Mouse (Mus musculus): ENCODE measurements around the gene Aplp2. TPM values are rescaled to one million over a fixed set of nuclear protein-coding genes. Genes with fewer than 3 reads are reported as not detected.

The Aplp2 gene
- 523 and 525 TPM in 2 replicates for polyA plus RNA-seq (2015; fragmentation: Nextera tagmentation; extraction: Ambion mirVana)

GRCm38 (mm10) chr9:31211690-31212499 is at the start of gene Aplp2:
Gene Aplp2 (minus strand): TSS chr9:31211815.
- peak; percentile 8; the same call in 1 of the 2 replicates for TF ChIP-seq EP300 (IDR thresholded peaks at IDR 0.05)
- peak; percentile 13 for TF ChIP-seq CTCF (IDR thresholded peaks at IDR 0.05)
- H3K4me3 ChIP-seq (ENCODE audit: low read depth, low read length) = peak within 1 kb of the TSS; percentile 94
- WGBS = under 1% methylated on average over 63 of the region's 63 CpGs
- no peaks in the 10 kb centered on the region for H3K4me1 ChIP-seq (ENCODE audit: insufficient read depth, low read depth, low read length)
- H3K4me2 ChIP-seq (replicated peaks; ENCODE audit: low read depth, low read length) = peak within 1 kb of the TSS; percentile 78
- H3K27me3 ChIP-seq (replicated peaks; ENCODE audit: insufficient read depth, low read length) = no peaks in the 10 kb centered on the region
- peak; percentile 99 for ATAC-seq
- peak; percentile 100 for DNase-seq (ENCODE audit: low spot score)
- H3K9me3 ChIP-seq (ENCODE audit: low read length) = no peaks in the 10 kb centered on the region
- peak within 1 kb of the TSS; percentile 87 for H3K27ac ChIP-seq (ENCODE audit: low read length)
- no peaks in the 10 kb centered on the region for H3K36me3 ChIP-seq (ENCODE audit: insufficient read depth, low read length)
- peak within 1 kb of the TSS; percentile 79 for H3K9ac ChIP-seq (replicated peaks; ENCODE audit: low read depth)

GRCm38 (mm10) chr9:31260219-31260618 is 48.6 kb upstream of the Aplp2 start:
- TF ChIP-seq EP300 (IDR thresholded peaks at IDR 0.05) (no peak), CTCF (IDR thresholded peaks at IDR 0.05) (no peak)
- H3K4me2 ChIP-seq (replicated peaks; ENCODE audit: low read depth, low read length) = no peak overlapping the region
- WGBS = 70% methylated on average over 4 of the region's 4 CpGs

GRCm38 (mm10) chr9:31258237-31258636 is 46.6 kb upstream of the Aplp2 start:
- H3K27ac ChIP-seq (ENCODE audit: low read length) = no peak overlapping the region
- no peak overlapping the region for H3K4me3 ChIP-seq (ENCODE audit: low read depth, low read length)
- H3K4me1 ChIP-seq (ENCODE audit: insufficient read depth, low read depth, low read length) = peaks cover 5% of the 10 kb centered on the region; the same call in 1 of the 2 replicates
- WGBS = 45% methylated on average over 3 of the region's 3 CpGs
- DNase-seq (ENCODE audit: low spot score) (no peak), ATAC-seq (no peak)
- H3K9ac ChIP-seq (replicated peaks; ENCODE audit: low read depth) = no peak overlapping the region
- H3K27me3 ChIP-seq (replicated peaks; ENCODE audit: insufficient read depth, low read length) = no peaks in the 10 kb centered on the region
- no peaks in the 10 kb centered on the region for H3K9me3 ChIP-seq (ENCODE audit: low read length)
- H3K4me2 ChIP-seq (replicated peaks; ENCODE audit: low read depth, low read length) = no peak overlapping the region
- no peaks in the 10 kb centered on the region for H3K36me3 ChIP-seq (ENCODE audit: insufficient read depth, low read length)
- no peak for TF ChIP-seq CTCF (IDR thresholded peaks at IDR 0.05)
- TF ChIP-seq EP300 (IDR thresholded peaks at IDR 0.05) = no peak

More at GRCm38 (mm10) chr9:31260219-31260618, 48.6 kb upstream of the Aplp2 start:
- Histone ChIP-seq H3K36me3 (ENCODE audit: insufficient read depth, low read length) (no peaks in the 10 kb centered on the region), H3K27me3 (replicated peaks; ENCODE audit: insufficient read depth, low read length) (no peaks in the 10 kb centered on the region), H3K4me1 (ENCODE audit: insufficient read depth, low read depth, low read length) (no peaks in the 10 kb centered on the region), H3K27ac (ENCODE audit: low read length) (no peak overlapping the region), H3K4me3 (ENCODE audit: low read depth, low read length) (no peak overlapping the region), H3K9ac (replicated peaks; ENCODE audit: low read depth) (no peak overlapping the region), H3K9me3 (ENCODE audit: low read length) (no peaks in the 10 kb centered on the region)
- DNase-seq (ENCODE audit: low spot score) = no peak
- no peak for ATAC-seq

- Histone ChIP-seq H3K36me3 (ENCODE audit: insufficient read depth, low read length) (no peaks in the 10 kb centered on the region), H3K27me3 (replicated peaks; ENCODE audit: insufficient read depth, low read length) (no peaks in the 10 kb centered on the region), H3K27ac (ENCODE audit: low read length) (no peak overlapping the region), H3K9me3 (ENCODE audit: low read length) (no peaks in the 10 kb centered on the region), H3K4me1 (ENCODE audit: insufficient read depth, low read depth, low read length) (peaks cover 6% of the 10 kb centered on the region; the same call in 1 of the 2 replicates), H3K4me3 (ENCODE audit: low read depth, low read length) (no peak overlapping the region), H3K9ac (replicated peaks; ENCODE audit: low read depth) (no peak overlapping the region), H3K4me2 (replicated peaks; ENCODE audit: low read depth, low read length) (no peak overlapping the region)
- WGBS = 82% methylated on average over 7 of the region's 7 CpGs
- no peak for TF ChIP-seq CTCF (IDR thresholded peaks at IDR 0.05)
- no peak for TF ChIP-seq EP300 (IDR thresholded peaks at IDR 0.05)
- ATAC-seq = no peak
- DNase-seq (ENCODE audit: low spot score) = no peak
Observed at GRCm38 (mm10) chr9:31255953-31256352, 44.3 kb upstream of the Aplp2 start.

GRCm38 (mm10) chr9:31254697-31255004 is 43.0 kb upstream of the Aplp2 start:
- DNase-seq (ENCODE audit: low spot score) = no peak
- no peak overlapping the region for H3K4me2 ChIP-seq (replicated peaks; ENCODE audit: low read depth, low read length)

GRCm38 (mm10) chr9:31253866-31254696 is 42.5 kb upstream of the Aplp2 start:
- WGBS = 42% methylated on average over 11 of the region's 11 CpGs
- H3K4me3 ChIP-seq (ENCODE audit: low read depth, low read length) = no peak overlapping the region
- peak; percentile 29; the same call in 1 of the 2 replicates for ATAC-seq

More at GRCm38 (mm10) chr9:31254697-31255004, 43.0 kb upstream of the Aplp2 start:
- no peak for TF ChIP-seq EP300 (IDR thresholded peaks at IDR 0.05)
- no peak for TF ChIP-seq CTCF (IDR thresholded peaks at IDR 0.05)
- no peak for ATAC-seq
- H3K4me1 ChIP-seq (ENCODE audit: insufficient read depth, low read depth, low read length) = peaks cover 6% of the 10 kb centered on the region; the same call in 1 of the 2 replicates
- WGBS = 73% methylated on average over 7 of the region's 7 CpGs
- no peak overlapping the region for H3K4me3 ChIP-seq (ENCODE audit: low read depth, low read length)
- H3K27me3 ChIP-seq (replicated peaks; ENCODE audit: insufficient read depth, low read length) = no peaks in the 10 kb centered on the region
- H3K9me3 ChIP-seq (ENCODE audit: low read length) = no peaks in the 10 kb centered on the region
- no peak overlapping the region for H3K27ac ChIP-seq (ENCODE audit: low read length)
- no peaks in the 10 kb centered on the region for H3K36me3 ChIP-seq (ENCODE audit: insufficient read depth, low read length)
- no peak overlapping the region for H3K9ac ChIP-seq (replicated peaks; ENCODE audit: low read depth)

More at GRCm38 (mm10) chr9:31253866-31254696, 42.5 kb upstream of the Aplp2 start:
- DNase-seq (ENCODE audit: low spot score) = no peak
- Histone ChIP-seq H3K4me2 (replicated peaks; ENCODE audit: low read depth, low read length) (peak overlapping the region; percentile 43), H3K27me3 (replicated peaks; ENCODE audit: insufficient read depth, low read length) (no peaks in the 10 kb centered on the region), H3K27ac (ENCODE audit: low read length) (peak overlapping the region; percentile 73), H3K9me3 (ENCODE audit: low read length) (no peaks in the 10 kb centered on the region), H3K36me3 (ENCODE audit: insufficient read depth, low read length) (no peaks in the 10 kb centered on the region), H3K4me1 (ENCODE audit: insufficient read depth, low read depth, low read length) (peaks cover 6% of the 10 kb centered on the region; the same call in 1 of the 2 replicates), H3K9ac (replicated peaks; ENCODE audit: low read depth) (no peak overlapping the region)
- TF ChIP-seq CTCF (IDR thresholded peaks at IDR 0.05) (no peak), EP300 (IDR thresholded peaks at IDR 0.05) (no peak)

Measured in lung, postnatal 0 days (tissue).